Mouse (Mus musculus) liver, adult (tissue): Measurements from ENCODE around the gene Tpra1.

Experiments
- GATA4 ChIP-seq: IDR thresholded peaks from 2 replicates; pipeline ENCODE4 v1.6.1; 2014; ENCODE audit warnings: mild to moderate bottlenecking, low read length; ENCODE audit not compliant: insufficient replicate concordance

The Tpra1 gene

DNA sequence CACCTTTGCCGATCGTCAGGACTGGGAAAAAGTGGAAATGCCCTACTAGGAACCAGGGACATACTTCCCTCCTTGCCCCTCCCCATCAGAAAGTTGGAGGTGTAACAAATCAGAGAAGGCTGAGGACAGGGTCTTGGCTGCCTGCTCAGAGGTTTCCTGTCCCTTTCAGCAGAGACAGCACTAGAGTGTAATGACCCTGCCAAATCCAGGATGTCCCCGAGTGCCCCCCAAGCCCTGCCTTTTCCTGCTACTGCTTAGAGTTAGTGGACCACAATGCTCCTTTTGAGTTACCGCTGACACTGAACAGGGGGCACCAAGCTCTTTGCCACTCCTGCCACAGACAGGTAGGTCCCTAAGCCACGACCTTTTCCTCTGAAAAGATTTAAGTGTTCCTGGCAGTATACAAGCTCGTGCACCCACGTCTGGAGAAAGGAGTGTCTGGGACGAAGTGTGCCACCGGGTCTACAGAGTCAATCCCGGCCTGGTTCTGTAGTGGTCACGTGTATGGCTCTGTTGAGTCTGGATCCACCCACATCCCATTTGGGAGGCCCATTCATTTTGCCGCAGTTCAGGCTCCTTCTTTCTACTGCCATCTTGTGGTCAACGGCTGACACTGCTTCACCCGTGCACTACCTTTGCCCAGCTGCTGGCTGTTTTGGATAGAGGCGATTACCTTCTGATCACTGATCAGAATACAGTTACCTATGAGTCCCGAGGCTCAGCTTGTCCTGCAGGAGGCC, 4.5 kb downstream of the Tpra1 start:
- peak; percentile 12; the same call in 1 of the 2 replicates for TF ChIP-seq GATA4

DNA sequence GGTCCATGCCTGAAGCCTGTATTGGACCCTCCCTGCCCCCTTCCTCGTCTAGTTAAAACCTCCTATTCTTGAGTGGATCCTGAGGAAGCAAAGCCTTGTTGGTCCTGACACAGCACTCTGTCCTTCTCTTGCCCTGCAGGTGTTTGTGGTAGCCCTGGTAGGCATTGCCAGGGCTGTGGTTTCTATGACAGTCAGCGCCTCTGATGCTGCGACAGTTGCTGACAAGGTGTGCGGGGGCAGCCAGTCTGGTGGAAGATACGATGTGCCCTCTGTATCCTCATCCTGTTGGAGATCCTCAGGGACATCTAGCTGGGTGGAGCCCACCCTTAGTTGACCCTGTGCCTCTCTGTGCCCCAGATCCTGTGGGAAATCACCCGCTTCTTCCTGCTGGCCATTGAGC, 7.1 kb downstream of the Tpra1 start:
- no peak for TF ChIP-seq GATA4

DNA sequence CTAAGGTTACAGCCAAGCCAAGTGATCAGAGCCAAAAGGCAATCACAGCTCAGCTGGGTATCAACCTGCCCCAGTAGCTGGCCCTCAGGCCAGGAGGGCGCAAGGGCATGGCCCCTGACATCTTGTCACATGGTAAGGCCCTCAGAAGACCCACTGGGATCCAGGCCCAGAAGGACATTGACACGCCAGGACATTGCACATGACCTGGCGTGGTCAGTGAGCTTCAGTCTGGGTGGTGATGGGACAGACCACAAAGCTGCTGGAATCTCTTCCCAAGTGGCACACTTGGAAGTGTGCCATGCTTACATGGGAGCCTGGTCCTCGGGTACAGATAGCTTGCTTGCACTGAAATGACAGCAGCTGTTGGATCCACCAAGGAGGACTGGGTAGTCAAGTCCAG, 11.0 kb downstream of the Tpra1 start:
- TF ChIP-seq GATA4, result peak; percentile 21; the same call in 1 of the 2 replicates

DNA sequence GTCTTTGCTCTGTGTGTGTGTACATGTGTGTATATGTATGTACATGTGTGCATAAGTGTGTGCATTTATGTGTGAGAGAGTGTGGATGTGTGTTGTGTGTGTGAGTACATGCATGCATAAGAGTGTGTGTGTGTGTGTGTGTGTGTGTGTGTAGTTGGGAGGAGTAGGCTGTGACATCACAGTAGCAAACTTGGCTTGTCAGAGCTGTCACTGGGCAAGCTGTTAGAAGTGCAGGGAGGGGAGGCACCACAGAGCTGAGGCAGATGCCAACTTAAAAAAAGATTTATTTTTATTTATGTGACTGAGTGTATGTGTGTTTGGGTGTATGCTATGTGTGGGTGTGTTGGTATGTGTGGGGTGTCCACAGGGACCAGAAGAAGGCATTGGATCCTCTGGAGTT, 11.4 kb downstream of the Tpra1 start:
- no peak for TF ChIP-seq GATA4

DNA sequence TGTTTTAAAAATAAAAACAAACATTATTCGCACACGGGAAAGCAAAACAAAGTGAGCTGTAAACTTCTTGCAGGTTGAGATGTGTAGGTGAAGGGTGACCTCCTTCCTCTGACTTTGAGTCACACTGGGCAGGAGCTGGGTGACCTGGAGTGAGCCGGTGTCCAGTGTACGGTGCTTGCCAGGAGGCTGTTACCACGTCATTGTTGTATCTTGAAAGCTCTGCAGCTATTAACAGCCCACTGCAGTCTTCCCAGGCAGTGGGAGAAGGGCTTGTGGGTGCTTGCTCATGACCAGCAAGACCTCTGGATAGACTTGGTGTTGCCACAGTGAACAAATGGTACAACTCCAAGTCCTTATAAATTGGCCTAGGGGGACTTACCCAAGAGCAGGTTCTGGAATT, 12.7 kb downstream of the Tpra1 start:
- no peak for TF ChIP-seq GATA4

DNA sequence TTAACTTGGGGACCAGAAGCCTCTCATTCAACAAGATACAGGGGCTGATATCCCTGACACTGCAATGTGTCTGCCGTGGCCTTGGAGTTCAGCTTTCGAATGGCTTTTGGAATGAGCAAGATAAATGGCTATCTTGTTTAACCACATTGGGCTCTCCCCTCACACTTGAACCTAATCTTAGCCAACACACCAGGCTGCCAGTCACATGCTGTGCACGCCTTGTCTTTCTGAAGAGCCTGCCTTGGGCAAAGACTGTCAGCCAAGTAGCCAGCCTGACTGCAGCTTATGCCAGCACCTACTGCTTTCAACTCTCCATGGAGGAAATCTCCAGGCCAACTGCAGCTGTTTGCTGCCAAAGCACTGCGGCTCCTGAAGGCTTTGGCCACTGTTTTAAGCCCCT, 13.5 kb downstream of the Tpra1 start:
- no peak for TF ChIP-seq GATA4

DNA sequence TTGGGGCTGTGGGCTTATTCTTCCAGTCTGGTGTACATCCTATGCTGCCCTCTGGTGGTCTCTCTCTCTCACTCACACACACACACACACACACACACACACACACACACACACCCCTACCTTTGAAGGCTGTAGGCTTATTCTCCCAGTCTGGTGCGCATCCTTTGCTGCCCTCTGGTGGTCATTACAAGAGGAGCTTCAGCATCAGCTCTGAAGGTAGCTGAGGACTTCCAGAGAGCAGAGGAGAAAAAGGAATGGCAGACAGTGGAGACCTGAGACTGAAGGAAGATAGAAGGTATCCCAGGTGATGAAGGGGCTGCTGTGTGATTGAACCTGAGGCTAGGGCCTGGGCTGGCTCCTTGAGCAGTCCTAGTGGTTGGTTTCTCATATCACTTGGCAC, 14.1 kb downstream of the Tpra1 start:
- no peak for TF ChIP-seq GATA4

DNA sequence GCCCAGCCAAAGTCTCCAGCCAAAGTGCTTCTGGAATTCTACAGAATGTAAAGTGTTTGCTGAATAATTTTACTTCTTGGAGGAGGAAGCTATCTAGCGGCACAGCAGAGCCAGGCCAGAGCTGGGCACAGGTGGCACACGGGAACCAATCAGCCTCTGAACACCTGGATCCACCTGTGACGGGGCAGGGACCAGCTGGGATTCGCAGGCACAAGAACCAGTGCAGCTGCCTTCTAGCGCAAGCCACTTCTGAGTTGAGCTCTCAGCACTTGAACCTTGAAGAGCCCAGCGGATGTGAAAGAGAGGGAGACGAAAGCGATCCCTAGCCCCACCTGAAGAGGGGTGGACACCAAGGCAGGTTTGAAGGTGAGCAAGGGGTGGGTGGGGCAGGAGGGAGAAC, 16.8 kb downstream of the Tpra1 start:
- TF ChIP-seq GATA4, result no peak

DNA sequence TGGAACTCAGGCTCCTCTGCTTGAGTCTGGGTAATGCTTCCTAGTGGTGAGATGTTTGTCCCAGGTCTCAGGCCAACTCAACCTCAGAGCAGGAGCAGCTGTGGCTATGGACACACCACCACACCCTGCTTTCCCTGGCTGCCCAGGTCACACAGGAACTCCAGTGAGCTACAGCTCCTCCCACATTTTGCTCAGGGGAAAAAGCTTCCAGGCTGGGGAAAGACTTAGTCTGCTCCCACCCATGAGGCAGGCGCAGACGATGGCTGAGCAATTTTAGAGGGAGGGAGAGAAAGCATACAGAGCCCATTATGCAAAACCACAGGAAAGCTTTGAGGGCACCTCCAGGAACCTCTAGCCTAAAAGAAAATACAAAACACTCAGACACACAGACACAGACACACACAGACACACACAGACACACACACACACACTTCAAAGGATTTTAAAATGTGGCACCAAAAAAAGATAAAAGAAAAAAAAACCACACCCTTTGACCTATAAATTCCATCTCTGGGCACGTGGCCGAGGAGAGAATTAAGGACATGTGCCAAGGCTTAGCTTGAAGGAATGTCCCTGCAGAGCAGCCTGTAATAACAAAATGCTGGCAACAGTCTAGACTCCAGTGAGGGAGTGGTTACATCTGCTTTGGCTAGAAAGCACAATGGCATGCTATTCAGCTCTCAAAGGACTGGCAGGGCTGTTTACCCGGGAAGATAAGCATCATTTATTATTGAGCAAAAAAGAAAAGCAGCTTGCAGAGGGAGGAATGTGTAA, 22.6 kb downstream of the Tpra1 start:
- TF ChIP-seq GATA4, result no peak

DNA sequence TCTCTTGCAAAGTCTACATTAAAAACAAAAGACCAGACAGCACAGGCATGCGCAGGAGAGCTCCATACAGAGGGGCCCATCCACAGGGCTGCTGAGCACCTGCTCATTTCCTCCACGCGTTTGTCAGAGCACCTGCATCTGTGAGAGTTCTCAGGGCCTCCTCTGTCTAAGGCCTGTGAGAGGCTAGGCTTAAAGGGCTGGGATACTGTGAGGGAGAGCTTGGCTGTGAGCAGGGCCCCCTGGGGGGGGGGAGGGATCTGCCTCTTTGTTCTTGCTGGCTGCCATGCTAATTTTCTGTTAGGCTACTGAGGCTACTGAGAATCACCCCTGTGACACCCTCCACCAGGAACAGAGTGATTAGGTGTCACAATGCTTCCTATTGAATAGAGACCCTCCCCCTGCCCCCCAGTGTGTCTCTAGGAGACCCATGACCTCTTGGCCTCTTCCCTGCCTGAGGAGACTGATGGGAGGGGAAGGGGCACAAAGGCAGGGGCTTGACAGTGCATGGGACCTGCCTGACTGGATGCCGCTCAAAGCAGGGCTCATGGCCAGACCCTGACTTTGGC, 23.7 kb downstream of the Tpra1 start:
- no peak for TF ChIP-seq GATA4

DNA sequence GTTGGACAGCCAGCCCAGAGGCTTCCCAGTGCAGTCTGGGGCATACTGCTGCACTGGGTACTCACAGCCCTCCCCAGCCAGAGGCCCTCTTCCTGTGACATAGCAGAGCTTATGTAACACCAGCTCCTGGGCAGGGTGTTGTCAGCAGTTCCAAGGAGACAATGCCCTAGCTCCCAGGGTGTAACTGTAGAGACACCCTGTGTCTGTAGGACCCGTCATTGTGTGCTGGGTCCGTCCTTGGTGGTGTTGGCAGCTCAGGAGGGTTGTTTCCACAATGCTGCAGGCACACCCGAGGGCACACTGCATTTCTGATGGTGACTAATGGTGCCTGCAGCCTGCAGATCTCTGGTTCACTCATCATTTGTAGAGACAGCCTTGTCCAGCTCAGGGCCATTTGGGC, 24.8 kb downstream of the Tpra1 start:
- no peak for TF ChIP-seq GATA4

DNA sequence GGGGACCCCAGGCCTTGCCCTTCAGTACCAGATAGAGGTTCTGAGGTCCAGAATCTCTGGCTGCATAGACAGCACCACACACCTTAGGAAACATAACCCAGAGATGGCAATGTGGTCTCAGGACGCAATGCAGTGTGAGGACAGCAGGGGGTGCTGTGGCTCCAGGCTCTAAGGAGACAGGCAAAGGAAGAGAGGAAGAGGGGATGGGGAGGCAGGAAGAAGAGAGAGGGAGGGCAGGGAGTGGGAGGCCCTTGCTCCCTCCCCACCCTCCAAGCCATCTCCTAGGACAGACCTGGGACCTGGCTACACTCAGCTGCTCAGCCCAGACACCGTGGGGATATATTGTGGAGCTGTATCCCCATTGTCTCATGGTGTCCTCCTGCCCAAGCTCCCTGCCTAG, 25.5 kb downstream of the Tpra1 start:
- no peak for TF ChIP-seq GATA4

DNA sequence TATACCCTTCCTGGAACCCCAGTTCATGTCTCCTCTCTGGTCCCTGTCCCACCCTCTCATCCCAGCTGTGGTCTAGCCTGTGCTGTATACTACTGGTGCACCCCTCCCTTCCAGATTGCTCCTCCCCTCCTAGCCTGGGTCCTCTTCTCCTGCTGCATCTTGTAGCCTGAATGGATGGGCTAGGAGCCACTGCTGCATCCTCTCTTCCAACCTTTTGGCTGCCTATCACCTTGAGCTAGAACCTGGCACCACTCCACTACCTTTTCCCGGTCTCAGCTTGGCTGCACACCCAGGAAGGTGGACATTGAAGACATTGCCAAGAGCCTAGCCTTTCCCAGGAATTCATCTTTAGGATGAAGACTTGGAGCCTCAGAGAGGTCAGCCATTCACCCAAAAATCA, 26.0 kb downstream of the Tpra1 start:
- TF ChIP-seq GATA4, result no peak

DNA sequence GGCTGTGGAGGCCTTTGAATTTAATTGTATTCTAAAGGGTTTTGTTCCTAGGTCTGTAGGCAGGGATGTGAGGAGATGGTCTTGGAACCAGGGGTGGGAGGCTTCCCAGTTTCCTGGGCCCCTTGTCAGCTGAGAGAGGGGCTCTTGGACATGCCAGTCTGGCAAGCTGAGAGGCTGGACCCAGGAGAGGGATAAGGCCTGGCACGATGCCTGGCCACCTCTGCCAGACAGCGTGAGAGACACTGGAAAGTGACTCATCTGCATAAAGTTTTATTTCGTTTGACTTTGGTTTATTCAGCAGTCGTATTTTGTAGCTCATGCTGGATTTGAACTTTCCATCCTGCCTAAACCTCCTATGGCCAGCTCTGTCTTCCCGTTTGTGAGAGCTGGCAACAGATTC, 26.5 kb downstream of the Tpra1 start:
- TF ChIP-seq GATA4, result no peak

DNA sequence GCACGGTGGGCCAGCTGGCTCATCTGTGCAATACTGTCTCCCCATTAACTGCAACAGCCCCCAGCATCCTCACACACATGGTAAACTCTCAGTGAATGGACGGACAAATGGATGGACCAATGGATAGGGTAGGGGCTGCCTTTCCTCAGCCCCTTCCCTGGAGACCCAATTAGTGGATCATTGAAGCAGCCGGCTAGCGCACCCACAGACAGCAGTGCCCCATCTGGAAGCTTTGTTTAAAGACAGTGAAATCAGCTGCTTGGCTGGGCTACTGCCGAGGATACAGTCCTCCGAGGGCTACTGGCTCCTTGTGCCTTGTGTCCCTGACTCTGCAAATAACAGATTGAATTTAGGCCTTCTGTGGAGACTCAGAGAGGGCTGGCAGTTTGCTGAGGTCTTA, 27.4 kb downstream of the Tpra1 start:
- TF ChIP-seq GATA4, result no peak

DNA sequence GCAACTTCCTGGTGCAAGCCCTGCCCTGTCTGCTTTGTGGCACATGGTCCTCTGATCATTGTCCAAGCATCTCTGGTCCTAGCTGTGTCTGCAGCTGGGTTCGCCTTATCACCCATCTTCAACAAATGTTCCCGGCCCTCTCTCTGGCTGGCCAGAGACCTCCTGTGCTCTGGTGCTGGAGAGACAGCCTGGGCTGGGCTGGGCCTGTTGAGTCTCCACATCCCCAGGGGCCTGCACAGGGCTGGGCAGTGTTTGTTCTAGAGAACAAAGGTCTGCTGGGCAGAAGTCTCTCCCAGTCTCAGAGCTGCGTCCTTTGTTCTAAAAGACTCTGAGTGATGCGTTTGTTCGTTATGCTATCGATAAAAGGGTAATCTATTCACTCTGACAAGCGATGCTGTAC, 28.0 kb downstream of the Tpra1 start:
- TF ChIP-seq GATA4, result no peak
